Comparison of ENCODE assay signal across 10 mouse cellular contexts in genomic region chr9:61906912-61907311, GRCm38 (mm10). TPM values are rescaled to one million over a fixed set of nuclear protein-coding genes. Genes with fewer than 3 reads are reported as not detected.
A peak's percentile ranks its signal among the peaks of the same experiment; 100 is the strongest.
DNase-seq lines count a peak whose midpoint lies in the region; ATAC-seq and TF ChIP-seq lines count a peak whose summit lies in the region.
"Had no signal": no experiment of that assay in that cellular context is flagged by ENCODE, and none has a peak within 500 bp of the region (broad histone marks: within the 10 kb centered on the region; RNA-seq: fewer than 3 reads in every experiment).

No protein-coding gene starts in this region.

- ATAC-seq in G1E (ENCODE audit: extremely low read depth, insufficient number of reproducible peaks, low FRiP score, poor library complexity, severe bottlenecking) = no peak
- ATAC-seq in liver, embryonic 13.5 days (ENCODE audit: low read depth) = peak; percentile 52; the same call in 1 of the 2 replicates

- H3K36me3 ChIP-seq in G1E (replicated peaks) = peaks cover 32% of the 10 kb centered on the region
- H3K36me3 ChIP-seq in liver, embryonic 13.5 days = peaks cover 11% of the 10 kb centered on the region

- no peak overlapping the region for H3K9ac ChIP-seq in liver, embryonic 13.5 days
- H3K9ac ChIP-seq: limb, embryonic 15.5 days had no signal

- no peak overlapping the region for H3K4me2 ChIP-seq in liver, embryonic 13.5 days
- H3K4me2 ChIP-seq: limb, embryonic 15.5 days had no signal

- WGBS in liver, embryonic 13.5 days (ENCODE audit: insufficient replicate concordance) = 49% methylated on average over 10 of the region's 10 CpGs

- no peak for DNase-seq in layer of hippocampus, adult 2 months (ENCODE audit: low spot score in 2 of 2)
- DNase-seq in layer of hippocampus, adult 8-10 months (ENCODE audit: low spot score in 2 of 2) = no peak
- DNase-seq in G1E (ENCODE audit: low spot score) = no peak
- peak; percentile 70 for DNase-seq in c-Kit-positive CD71-positive TER-119-positive erythroid progenitor cells, embryonic 14.5 days (ENCODE audit: low spot score)
- peak; percentile 53 for DNase-seq in liver, embryonic 13.5 days
- peak; percentile 35 to 52 for DNase-seq in spleen, postnatal 14 days (ENCODE audit: low spot score in 2 of 2)
- DNase-seq in cerebellum, adult 8-10 months = no peak
- no peak for DNase-seq in urinary bladder, adult 18-20 months (ENCODE audit: low spot score in 2 of 2)

- no peak overlapping the region for H3K4me3 ChIP-seq in layer of hippocampus, adult 2 months
- no peak overlapping the region for H3K4me3 ChIP-seq in G1E (ENCODE audit: low read depth, low read length)
- H3K4me3 ChIP-seq in liver, embryonic 13.5 days (replicated peaks) = no peak overlapping the region
- H3K4me3 ChIP-seq: erythroblast, embryonic 14.5 days; limb, embryonic 15.5 days had no signal

- no peak overlapping the region for H3K27ac ChIP-seq in layer of hippocampus, adult 2 months
- H3K27ac ChIP-seq in liver, embryonic 13.5 days = no peak overlapping the region
- H3K27ac ChIP-seq: limb, embryonic 15.5 days had no signal

- H3K27me3 ChIP-seq in G1E (ENCODE audit: insufficient read depth, low read length) = peaks cover 15% of the 10 kb centered on the region
- peaks cover 12% of the 10 kb centered on the region; the same call in 1 of the 2 replicates for H3K27me3 ChIP-seq in liver, embryonic 13.5 days
- H3K27me3 ChIP-seq: limb, embryonic 15.5 days had no signal

- H3K9me3 ChIP-seq in G1E (replicated peaks) = no peaks in the 10 kb centered on the region
- no peaks in the 10 kb centered on the region for H3K9me3 ChIP-seq in liver, embryonic 13.5 days (replicated peaks)
- H3K9me3 ChIP-seq: limb, embryonic 15.5 days had no signal

- TF ChIP-seq CTCF in layer of hippocampus, adult 2 months (conservative IDR thresholded peaks at IDR 0.05) = peak; percentile 80
- TF ChIP-seq CTCF in G1E (IDR thresholded peaks at IDR 0.05; ENCODE audit: low read depth, low read length) = peak; percentile 41

- peaks cover 38% of the 10 kb centered on the region for H3K4me1 ChIP-seq in G1E (ENCODE audit: insufficient read depth, low read depth, low read length)
- H3K4me1 ChIP-seq in liver, embryonic 13.5 days (replicated peaks) = peaks cover 31% of the 10 kb centered on the region

RNA-seq across cellular contexts. Expression of gene Rplp1, which starts 7.4 kb away (rescaled TPM):
- 1,000 to 10,000 TPM; 1,620 to 1,656 TPM for total RNA-seq in layer of hippocampus, adult 2 months (2021)
- 1,000 to 10,000 TPM; 1,353 to 1,799 (median 1,659) TPM for total RNA-seq in layer of hippocampus, adult 8-10 months (2022)
- total RNA-seq in G1E (2014; fragmentation: Nextera tagmentation) (2,957 and 3,127 TPM in 2 replicates), G1E (2017) (4,483 and 5,713 TPM in 2 replicates)
- polyA plus RNA-seq in G1E (2012) = 43,340 and 52,062 TPM in 2 replicates
- 1,198 and 1,374 TPM in 2 replicates for polyA plus RNA-seq in liver, embryonic 13.5 days (2015; fragmentation: Nextera tagmentation; extraction: Ambion mirVana)

RNA-seq across cellular contexts. Expression of gene Kif23, which starts 39.7 kb away (rescaled TPM):
- total RNA-seq in layer of hippocampus, adult 2 months (2021) = 1 to 10 TPM; 1.5 to 3.9 TPM
- 1 to 10 TPM in 3 of 4 experiments, under 1 TPM in 1; 0.91 to 2.7 (median 1.9) TPM for total RNA-seq in layer of hippocampus, adult 8-10 months (2022)
- total RNA-seq in G1E (2014; fragmentation: Nextera tagmentation) (280 and 288 TPM in 2 replicates), G1E (2017) (188 and 271 TPM in 2 replicates)
- 36.0 and 48.7 TPM in 2 replicates for polyA plus RNA-seq in G1E (2012)
- 69.3 and 83.8 TPM in 2 replicates for polyA plus RNA-seq in liver, embryonic 13.5 days (2015; fragmentation: Nextera tagmentation; extraction: Ambion mirVana)

Comparison
In these comparisons a context has a peak if more than half of its experiments do, and no peak if none do; other contexts are left out.
1. DNase-seq: peak in c-Kit-positive CD71-positive TER-119-positive erythroid progenitor cells, embryonic 14.5 days (single experiment), liver, embryonic 13.5 days (single experiment) and spleen, postnatal 14 days (2 of 2); none in layer of hippocampus, adult 2 months (0 of 2), layer of hippocampus, adult 8-10 months (0 of 2), G1E (single experiment), cerebellum, adult 8-10 months (single experiment) and urinary bladder, adult 18-20 months (0 of 2).
2. RNA of gene Kif23, which starts 39.7 kb away (total RNA-seq): 188 to 288 TPM in G1E; 1.5 to 3.9 TPM in layer of hippocampus, adult 2 months and 0.91 to 2.7 TPM in layer of hippocampus, adult 8-10 months; every median in the first group is over 10 times any median in the second.